Mouse (Mus musculus) A20 (cell line): Measurements from ENCODE around the gene Trappc6b.

Experiments used
- DNase-seq: peaks from one replicate; pipeline ENCODE4 v3.0.0-alpha.2; 2011; ENCODE audit warnings: low read depth, low spot score

The Trappc6b gene

DNA sequence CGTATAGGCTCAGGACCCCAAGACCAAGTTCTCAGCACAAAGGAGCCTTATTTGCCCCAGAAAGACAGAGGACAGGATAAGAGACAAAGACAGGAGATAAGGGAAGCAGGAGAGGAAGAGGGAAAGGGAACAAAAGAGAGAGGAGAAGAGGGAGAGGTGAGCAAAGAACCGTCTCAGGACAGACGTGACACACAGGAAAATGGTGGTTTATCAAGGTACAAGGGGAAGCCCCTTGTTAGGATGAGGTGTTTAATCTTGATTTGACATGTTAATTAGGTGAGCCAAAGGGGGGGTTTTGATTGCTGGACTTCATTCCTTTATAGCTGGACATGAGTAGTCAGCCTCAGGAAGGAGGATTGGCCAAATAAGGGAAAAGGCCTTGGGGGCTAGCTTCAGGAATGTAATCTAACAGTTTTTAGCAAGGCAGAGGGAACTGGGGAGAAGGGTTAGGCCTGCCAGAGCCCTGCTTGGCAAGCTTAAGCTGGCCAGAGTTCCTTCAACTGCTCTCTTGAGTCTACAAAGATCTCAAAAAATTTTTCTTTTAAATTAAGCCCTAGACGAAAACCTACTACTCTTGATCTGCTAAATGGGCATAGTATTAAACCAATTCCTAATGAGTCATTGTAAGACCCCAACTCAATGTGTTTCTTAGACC is 5.9 kb downstream of the Trappc6b start:
- no peak for DNase-seq

DNA sequence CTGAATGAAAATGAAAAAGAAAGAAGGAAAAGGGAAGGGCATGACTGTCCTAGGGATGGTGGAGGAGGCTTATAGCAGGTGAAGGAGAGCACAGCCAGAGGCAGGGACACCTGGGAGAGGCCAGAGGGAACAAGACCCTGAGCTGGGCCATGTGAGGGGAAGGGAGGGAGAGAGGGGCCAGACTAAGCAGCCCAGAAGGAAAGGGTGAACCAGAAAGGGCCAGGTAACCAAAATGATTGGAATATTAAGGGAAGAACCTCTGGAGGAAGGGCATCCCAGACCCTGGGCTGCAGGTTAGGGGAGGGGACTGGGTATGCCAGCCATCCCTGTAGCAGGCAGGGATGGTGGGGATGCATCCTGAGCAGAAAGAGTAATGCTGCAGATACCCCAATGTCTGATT is 7.3 kb downstream of the Trappc6b start:
- DNase-seq = no peak

DNA sequence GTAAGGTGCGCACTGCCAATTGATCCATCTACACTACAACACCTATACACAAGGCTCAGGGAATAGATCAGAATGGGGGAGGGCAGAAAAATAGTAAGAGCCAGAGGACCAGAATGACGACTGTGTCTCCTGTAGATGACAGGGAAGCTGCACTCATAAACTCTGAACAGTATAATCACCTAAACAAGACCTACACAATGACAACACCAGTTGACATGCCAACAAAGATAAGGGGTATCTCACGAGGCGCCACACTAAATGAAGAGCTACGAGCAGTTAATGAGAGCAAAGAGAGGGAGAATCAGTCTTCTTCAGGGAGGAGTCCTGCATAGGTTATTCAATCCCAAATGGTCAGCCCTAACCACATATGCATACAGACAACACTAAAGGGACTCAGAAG is 8.1 kb downstream of the Trappc6b start:
- DNase-seq = no peak

DNA sequence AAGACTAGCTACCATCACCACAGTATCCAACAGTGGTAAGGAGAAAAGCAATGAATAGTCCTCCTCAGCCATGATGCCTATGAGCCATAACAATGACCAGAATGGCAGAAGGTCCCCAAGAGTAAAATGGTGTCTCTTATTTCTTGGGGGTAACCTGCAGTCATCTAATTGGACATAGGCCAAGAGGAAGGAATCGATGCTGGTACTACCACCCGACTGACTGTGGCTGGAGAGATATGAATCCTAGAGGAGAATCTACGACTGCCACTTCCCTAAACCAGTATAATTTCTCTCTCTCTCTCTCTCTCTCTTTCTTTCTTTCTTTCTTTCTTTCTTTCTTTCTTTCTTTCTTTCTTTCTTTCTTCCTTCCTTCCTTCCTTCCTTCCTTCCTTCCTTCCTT is 8.8 kb downstream of the Trappc6b start:
- DNase-seq = no peak

DNA sequence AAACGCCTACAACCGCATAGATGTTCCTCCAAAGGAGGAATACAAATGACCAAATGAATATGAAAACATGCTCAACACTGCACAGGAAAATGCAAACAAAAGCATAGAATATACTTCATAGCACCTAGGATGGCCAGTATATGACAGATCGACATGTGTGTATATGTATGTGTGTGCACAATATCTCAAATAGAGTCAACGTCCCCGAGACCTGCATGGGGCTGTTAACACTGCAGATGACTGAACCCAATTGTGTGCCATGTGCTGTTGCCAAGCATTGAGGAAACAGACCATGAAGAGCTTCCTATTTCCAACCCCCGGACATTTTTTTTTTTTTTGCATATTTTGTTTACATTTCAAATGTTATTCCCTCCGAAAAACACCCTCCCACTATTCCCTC is 20.4 kb downstream of the Trappc6b start:
- DNase-seq = no peak

DNA sequence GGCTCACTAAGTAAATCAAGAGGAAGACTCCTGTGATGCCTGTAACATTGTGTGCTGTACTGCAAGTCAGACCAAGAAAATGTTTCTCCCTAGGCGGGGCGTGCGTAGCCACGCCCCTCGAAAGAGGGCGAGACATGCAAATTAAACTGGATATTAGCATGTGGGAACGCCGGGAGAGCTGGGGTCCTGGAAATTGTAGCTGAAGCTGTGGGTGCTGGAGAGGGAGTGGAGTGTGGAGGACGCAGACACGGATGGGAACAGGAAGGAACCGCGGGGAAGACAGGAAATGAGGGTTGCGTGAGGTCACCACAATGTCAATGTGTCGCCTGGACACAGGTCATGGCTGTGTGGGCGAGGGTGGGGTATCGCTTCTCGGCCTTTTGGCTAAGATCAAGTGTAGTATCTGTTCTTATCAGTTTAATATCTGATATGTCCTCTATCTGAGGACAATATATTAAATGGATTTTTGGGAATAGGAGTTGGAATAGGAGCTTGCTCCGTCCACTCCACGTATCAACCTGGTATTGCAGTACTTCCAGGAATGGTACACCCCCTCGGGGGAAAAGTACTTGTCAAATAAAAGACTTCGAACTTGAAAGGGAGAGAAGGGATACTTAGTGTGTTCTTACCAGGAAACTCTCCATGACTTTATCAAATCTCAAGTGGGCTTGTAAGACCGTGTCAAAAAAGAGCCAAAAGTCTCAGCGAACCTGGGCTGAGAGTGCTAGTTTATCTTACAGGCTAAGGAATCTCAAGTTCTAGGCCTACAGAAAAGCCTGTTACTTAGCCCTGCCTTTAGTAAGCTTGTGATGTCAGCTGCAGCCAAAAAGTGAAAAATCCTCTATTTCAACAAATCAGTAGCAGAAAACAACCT is 21.1 kb downstream of the Trappc6b start:
- DNase-seq = peak; percentile 99

DNA sequence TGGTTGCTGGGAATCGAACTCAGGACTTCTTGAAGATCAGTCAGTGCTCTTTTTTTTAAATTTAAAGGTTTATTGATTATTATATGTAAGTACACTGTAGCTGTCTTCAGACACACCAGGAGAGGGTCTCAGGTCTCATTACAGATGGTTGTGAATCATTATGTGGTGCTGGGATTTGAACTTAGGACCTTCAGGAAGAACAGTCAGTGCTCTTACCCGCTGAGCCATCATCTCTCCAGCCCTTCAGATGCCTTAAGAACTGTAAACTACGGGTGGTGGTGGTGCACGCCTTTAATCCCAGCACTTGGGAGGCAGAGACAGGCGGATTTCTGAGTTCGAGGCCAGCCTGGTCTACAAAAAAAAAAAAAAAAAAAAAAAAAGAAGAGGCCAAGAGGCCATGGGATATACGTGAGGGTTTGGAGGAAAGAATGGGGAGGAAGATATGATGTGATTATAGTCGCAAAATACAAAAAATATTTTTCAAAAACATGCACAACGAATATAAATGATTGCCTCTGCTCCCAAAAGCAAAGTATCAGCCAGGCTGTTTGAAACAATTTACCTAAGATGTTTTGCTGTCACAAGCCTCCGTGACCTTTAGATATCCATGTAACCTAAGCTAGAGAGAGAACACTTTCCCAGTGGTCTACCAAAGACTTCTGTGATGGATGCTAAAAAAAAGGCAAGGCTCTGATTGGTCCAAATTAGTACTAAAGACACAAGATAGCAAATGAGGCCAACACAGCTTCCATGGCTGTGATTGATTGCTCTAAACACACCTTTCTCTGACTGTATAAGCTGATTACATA is 21.9 kb downstream of the Trappc6b start:
- peak; percentile 46 for DNase-seq

DNA sequence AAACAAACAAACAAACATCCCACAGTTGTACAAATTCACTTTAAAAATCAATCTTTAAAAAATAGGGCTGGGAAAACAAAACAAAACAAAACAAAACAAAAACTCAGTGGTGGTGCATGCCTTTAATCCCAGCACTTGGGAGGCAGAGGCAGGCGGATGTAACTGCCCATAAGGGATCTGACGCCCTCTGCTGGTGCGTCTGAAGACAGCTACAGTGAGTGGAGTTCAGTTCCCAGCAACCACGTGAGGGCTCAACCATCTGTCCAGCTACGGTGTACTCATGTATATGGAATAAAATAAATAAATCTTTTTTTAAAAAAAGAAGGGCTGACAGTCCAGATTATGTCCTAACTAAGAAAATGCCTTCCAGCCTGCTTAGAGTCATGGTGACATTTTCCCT is 29.2 kb downstream of the Trappc6b start:
- DNase-seq = peak; percentile 76

DNA sequence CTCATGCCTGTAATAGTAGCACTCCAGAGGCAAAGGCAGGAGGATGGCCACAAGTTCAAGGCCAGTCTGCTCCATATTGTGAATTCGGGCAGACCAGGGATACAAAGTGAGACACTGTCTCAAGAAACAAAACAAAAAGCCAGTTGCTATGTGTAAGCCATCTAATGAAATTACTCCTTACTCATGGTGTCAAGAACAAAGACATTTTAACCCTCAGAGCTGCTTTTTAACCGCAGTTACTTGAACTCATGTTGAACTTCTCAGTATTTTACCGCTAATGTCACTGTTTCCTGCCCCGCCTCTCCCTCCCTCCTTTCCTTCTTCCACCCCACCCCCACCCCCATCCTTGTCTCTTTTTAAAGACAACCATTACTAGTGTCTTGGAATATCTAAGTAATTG is 40.0 kb downstream of the Trappc6b start:
- no peak for DNase-seq

DNA sequence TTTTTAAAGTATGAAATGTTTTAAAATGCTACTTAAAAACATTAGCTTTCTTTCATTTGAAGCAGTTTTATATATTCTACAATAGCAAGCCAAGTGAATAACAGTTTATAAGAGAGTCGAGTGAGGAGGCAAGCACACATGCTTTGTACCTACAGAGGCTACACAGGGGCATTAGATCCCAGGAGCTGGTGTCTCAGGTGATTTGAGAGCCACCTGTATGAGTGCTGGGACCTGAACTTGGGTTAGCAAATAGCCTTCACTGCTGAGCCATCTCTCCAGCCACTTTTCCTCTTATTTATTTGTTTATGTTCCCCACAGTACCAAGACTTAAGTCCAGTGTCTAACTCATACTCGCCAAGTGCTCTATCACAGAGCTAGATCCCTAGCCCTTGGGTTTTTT is 41.4 kb downstream of the Trappc6b start:
- DNase-seq = no peak

DNA sequence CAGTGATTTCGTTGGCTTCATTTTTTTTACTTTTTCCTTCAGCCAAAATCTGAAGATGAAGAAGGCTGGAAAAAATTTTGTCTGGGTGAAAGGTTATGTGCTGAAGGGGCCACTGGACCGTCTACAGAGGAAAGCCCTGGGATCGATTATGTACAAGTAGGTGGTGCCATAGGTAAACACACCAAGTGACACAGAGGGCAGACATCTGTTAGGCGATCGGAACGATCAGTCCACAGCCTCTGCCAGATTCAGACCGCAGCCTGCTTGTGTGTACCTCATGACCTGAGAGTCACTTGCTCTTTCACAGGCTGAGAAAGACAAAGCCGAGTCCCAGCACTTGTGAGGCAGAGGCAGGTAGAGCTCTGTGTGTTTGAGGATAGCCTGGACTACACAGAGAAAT is 43.3 kb downstream of the Trappc6b start:
- DNase-seq = no peak

DNA sequence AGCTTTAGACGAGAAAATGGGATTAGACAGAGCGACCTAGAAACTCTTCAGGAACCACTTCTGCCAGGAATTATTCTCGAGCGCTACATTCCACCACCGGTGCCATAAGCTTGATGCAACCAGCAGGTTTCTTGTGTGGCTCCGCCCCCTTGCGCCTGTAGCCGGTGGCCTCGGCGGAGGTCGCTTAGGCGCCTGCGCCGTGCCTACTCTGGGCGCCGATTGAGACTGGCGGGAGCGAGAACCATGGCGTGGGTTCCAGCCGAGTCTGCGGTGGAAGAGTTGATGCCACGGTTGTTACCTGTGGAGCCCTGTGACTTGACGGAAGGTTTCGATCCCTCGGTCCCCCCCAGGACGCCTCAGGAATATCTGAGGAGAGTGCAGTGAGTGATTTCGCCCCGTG is 48.0 kb downstream of the Trappc6b start, which contains the start of gene Gemin2:
Gene Gemin2 (plus strand): TSS at position 160 of the 400 bp plus-strand sequence.
- peak; percentile 96 for DNase-seq

DNA sequence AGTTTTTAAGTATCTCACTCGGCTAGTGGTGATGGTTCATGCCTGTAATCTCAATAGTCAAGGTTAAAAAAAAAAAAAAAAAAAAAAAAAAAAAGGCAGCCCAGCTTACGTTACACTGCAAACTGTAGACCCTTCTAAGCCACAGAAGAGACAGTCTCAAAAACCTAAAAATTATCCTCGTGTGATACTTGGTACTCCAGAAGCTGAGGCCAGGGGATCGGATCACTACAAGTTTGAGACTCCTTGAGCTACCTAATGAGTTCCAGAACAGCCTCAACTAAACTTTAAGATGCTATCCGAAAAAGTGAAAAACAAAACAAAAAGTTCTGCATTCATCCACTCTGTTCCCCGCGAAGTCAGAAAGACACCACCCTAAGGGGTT is 48.6 kb downstream of the Trappc6b start:
- DNase-seq = no peak

DNA sequence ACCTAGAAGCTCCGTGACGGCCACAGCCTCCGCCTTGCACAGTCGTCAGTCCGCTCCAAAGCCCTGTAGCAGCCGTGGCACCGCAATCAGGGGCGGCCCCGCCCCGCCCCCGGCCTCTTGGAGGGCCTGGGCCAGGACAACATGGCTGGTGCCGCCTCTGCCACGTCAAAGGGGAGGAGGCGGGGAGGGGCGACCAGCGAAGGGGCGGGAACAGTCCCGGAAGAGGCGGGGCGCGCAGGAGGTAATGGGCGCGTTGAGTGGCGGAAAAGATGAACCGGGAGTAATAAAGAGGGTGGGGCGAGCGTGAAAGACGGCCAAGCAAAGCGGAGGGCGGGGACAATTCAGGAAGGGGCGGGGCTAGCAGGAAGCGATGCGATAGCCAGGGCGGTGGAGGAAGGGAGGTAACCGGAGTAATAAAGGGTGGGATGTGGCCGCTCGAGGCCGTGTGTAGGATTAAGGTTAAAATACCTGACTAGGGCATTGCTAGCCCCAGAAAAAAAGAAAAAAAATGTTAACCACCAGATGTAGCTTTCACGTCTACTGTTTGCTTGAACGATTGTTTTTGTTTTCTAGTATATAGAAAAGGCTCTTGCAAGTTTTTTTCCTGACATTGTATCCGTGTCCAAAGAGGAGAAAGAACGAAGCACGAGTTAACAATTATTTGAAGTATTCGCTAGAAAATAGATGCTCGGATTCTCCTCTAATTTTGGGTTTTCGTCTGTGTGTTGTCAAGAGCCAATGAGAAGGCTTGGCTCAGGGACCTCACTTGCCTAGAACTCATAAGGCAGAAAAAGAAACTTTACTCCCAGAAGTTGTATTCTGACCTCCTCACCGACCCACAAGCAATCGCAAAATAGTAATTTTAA is 49.2 kb downstream of the Trappc6b start, which contains the start of gene Sec23a:
Gene Sec23a (minus strand): TSS at position 174 of the 866 bp plus-strand sequence.
- DNase-seq = peak; percentile 99

DNA sequence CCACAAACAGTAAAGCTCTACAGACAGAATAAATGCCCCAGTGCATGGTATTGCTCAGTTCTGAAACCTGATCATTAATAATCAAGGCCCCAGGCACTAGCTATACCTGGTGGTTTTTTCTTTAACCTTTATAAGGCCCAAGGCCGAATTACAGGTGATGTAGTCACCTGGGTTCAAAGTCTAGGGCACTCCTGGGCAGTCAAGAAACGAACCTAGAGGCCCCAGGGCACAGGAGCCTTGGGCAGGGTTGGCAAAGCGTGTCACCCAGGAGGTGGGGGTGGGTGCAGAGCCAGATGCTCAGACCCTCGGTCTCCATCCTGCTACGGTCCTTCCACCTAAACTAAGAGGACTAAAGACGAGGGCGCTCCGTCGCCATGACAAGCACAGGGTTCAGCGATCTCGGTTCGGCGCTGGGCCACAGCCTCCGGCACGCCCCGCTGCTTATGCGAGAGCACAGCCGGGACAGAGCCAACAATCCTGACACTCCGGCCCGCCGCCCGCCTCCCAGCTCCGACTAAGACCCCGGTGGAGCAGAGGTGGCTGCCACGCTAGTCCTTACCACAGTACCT is 49.9 kb downstream of the Trappc6b start:
- DNase-seq = no peak

DNA sequence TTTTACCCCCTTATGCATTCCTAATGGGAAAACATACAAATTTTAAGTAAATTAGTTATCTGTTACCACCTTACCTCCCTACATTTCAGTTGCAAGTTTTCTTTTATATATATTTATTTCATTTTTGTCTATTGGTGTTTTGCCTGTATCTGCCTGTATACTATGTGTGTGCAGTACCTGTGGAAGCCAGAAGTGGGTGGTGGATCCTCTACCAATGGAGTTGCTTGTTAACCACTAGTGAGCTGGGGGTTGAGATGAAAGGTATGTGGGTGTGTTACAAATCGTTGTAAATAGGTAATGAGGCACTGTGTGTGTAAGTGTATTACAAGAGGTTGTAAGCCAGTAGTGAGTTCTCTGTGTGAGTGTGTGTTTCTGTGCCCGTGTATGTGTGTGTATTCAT is 50.8 kb downstream of the Trappc6b start:
- peak; percentile 46 for DNase-seq
